Mouse (Mus musculus) CH12.LX (cell line): Measurements from ENCODE around the gene Brd3. TPM values are rescaled to one million over a fixed set of nuclear protein-coding genes. Genes with fewer than 3 reads are reported as not detected.

Experiments used
- DNase-seq: peaks from one replicate; pipeline ENCODE4 v3.0.0-alpha.2; 2013; ENCODE audit errors: extremely low read depth
- H3K27ac ChIP-seq: 2 replicates; pipeline ENCODE4 v1.5.1; 2012; ENCODE audit warnings: low read depth, mild to moderate bottlenecking, control low read depth, moderate library complexity; ENCODE audit not compliant: insufficient read depth
- H3K27me3 ChIP-seq: replicated peaks from 2 replicates; pipeline ENCODE3; 2012; ENCODE audit warnings: inconsistent platforms
- H3K36me3 ChIP-seq, 2 experiments: replicated peaks in 1 of 2; 2 replicates each; pipeline versions ENCODE3 to v1.6.1; 2012; ENCODE audit warnings: inconsistent platforms in 1 of 2, low read length in 1 of 2, mild to moderate bottlenecking in 1 of 2, mixed read lengths in 1 of 2, moderate library complexity in 1 of 2; ENCODE audit not compliant: control insufficient read depth in 1 of 2, insufficient read depth in 1 of 2
- H3K4me1 ChIP-seq, 2 experiments: 2 replicates each; pipeline ENCODE4 v1.6.1; 2012; ENCODE audit warnings: inconsistent platforms in 1 of 2, moderate library complexity in 1 of 2; ENCODE audit not compliant: insufficient read depth in 2 of 2, control insufficient read depth in 1 of 2
- H3K4me2 ChIP-seq: 2 replicates; pipeline ENCODE4 v1.6.1; 2012; ENCODE audit warnings: low read depth, mild to moderate bottlenecking, control low read depth; ENCODE audit not compliant: poor library complexity, insufficient read depth, severe bottlenecking
- H3K4me3 ChIP-seq, 3 experiments: fragments of 150-350 bp in 1 of 3; sonication (generic) in 1 of 3; replicated peaks in 1 of 3; 2 replicates each; pipeline versions ENCODE3 to v1.5.1; 2011 to 2012; ENCODE audit warnings: low read depth in 2 of 3, low read length in 2 of 3, mild to moderate bottlenecking in 2 of 3, moderate library complexity in 2 of 3, control low read depth in 1 of 3, improper control_type of control experiment in 1 of 3, inconsistent platforms in 1 of 3, mixed read lengths in 1 of 3; ENCODE audit not compliant: poor library complexity in 1 of 3
- H3K79me2 ChIP-seq: replicated peaks from 2 replicates; pipeline ENCODE4 v1.6.1; 2012; ENCODE audit warnings: mild to moderate bottlenecking, moderate library complexity; ENCODE audit not compliant: control insufficient read depth, poor library complexity, insufficient read depth, severe bottlenecking; ENCODE audit errors: extremely low read depth
- H3K9ac ChIP-seq: 2 replicates; pipeline ENCODE4 v1.6.1; 2012; ENCODE audit warnings: low read depth, mild to moderate bottlenecking, control low read depth, moderate library complexity; ENCODE audit not compliant: insufficient read depth
- H3K9me3 ChIP-seq: replicated peaks from 2 replicates; pipeline ENCODE3; 2012; ENCODE audit warnings: low read length, inconsistent platforms, mixed read lengths
- BHLHE40 ChIP-seq: IDR thresholded peaks from 2 replicates; pipeline ENCODE4 v1.6.1; 2011; ENCODE audit warnings: mild to moderate bottlenecking, low read depth, low read length, improper control_type of control experiment
- CHD1 ChIP-seq: IDR thresholded peaks from 2 replicates; pipeline ENCODE4 v1.6.1; 2012; ENCODE audit warnings: low read depth, low read length, improper control_type of control experiment, inconsistent platforms
- CHD2 ChIP-seq: IDR thresholded peaks from 2 replicates; pipeline ENCODE4 v1.6.1; 2011; ENCODE audit warnings: low read length, improper control_type of control experiment
- CTCF ChIP-seq, 2 experiments: IDR thresholded peaks in 1 of 2; conservative IDR thresholded peaks in 1 of 2; 2 replicates each; pipeline ENCODE4 v1.5.1; 2011 to 2012; ENCODE audit warnings: low read depth in 2 of 2, low read length in 2 of 2, improper control_type of control experiment in 1 of 2, inconsistent platforms in 1 of 2, mild to moderate bottlenecking in 1 of 2, moderate library complexity in 1 of 2
- ELF1 ChIP-seq: IDR thresholded peaks from 2 replicates; pipeline ENCODE4 v1.6.1; 2014; ENCODE audit warnings: low read depth, mild to moderate bottlenecking, inconsistent platforms, low read length, improper control_type of control experiment
- EP300 ChIP-seq: IDR thresholded peaks from 2 replicates; pipeline ENCODE4 v1.6.1; 2011; ENCODE audit warnings: low read length, improper control_type of control experiment
- ETS1 ChIP-seq: conservative IDR thresholded peaks from 2 replicates; pipeline ENCODE4 v1.6.1; 2012; ENCODE audit warnings: low read depth, mild to moderate bottlenecking, inconsistent platforms, low read length, improper control_type of control experiment, moderate library complexity
- GABPA ChIP-seq: IDR thresholded peaks from 2 replicates; pipeline ENCODE4 v1.6.1; 2012; ENCODE audit warnings: low read depth, low read length, improper control_type of control experiment, inconsistent platforms; ENCODE audit not compliant: insufficient replicate concordance
- HCFC1 ChIP-seq: IDR thresholded peaks from 2 replicates; pipeline ENCODE4 v1.6.1; 2012; ENCODE audit warnings: low read depth, mild to moderate bottlenecking, inconsistent platforms, low read length, improper control_type of control experiment
- IRF4 ChIP-seq: IDR thresholded peaks from 2 replicates; pipeline ENCODE4 v1.6.1; 2014; ENCODE audit warnings: low read depth, mild to moderate bottlenecking, inconsistent platforms, low read length, improper control_type of control experiment
- JUND ChIP-seq: conservative IDR thresholded peaks from 2 replicates; pipeline ENCODE4 v1.6.1; 2011; ENCODE audit warnings: low read depth, low read length, improper control_type of control experiment
- KAT2A ChIP-seq: IDR thresholded peaks from 2 replicates; pipeline ENCODE4 v1.6.1; 2012; ENCODE audit warnings: low read length, improper control_type of control experiment, inconsistent platforms; ENCODE audit not compliant: insufficient replicate concordance
- MAX ChIP-seq: IDR thresholded peaks from 2 replicates; pipeline ENCODE4 v1.6.1; 2011; ENCODE audit warnings: low read length, improper control_type of control experiment
- MAZ ChIP-seq: IDR thresholded peaks from 2 replicates; pipeline ENCODE4 v1.6.1; 2012; ENCODE audit warnings: low read depth, mild to moderate bottlenecking, inconsistent platforms, low read length, improper control_type of control experiment, moderate library complexity
- MEF2A ChIP-seq: IDR thresholded peaks from 2 replicates; pipeline ENCODE4 v1.6.1; 2014; ENCODE audit warnings: low read depth, mild to moderate bottlenecking, inconsistent platforms, low read length, improper control_type of control experiment, borderline replicate concordance
- MYC ChIP-seq: IDR thresholded peaks from 2 replicates; pipeline ENCODE4 v1.6.1; 2011; ENCODE audit warnings: low read depth, mild to moderate bottlenecking, improper control_type of control experiment, low read length
- NELFE ChIP-seq: IDR thresholded peaks from 2 replicates; pipeline ENCODE4 v1.6.1; 2011; ENCODE audit warnings: low read depth, low read length, improper control_type of control experiment
- POLR2A ChIP-seq: IDR thresholded peaks from 2 replicates; pipeline ENCODE4 v1.6.1; 2011; ENCODE audit warnings: low read depth, mild to moderate bottlenecking, improper control_type of control experiment, low read length
- POLR2AphosphoS2 ChIP-seq: IDR thresholded peaks from 2 replicates; pipeline ENCODE4 v1.6.1; 2011; ENCODE audit warnings: low read depth, low read length, improper control_type of control experiment
- RAD21 ChIP-seq: IDR thresholded peaks from 2 replicates; pipeline ENCODE4 v1.6.1; 2011; ENCODE audit warnings: low read depth, mild to moderate bottlenecking, low read length, improper control_type of control experiment, moderate library complexity
- RCOR1 ChIP-seq: conservative IDR thresholded peaks from 2 replicates; pipeline ENCODE4 v1.6.1; 2012; ENCODE audit warnings: low read depth, mild to moderate bottlenecking, inconsistent platforms, low read length, improper control_type of control experiment
- SIN3A ChIP-seq: IDR thresholded peaks from 2 replicates; pipeline ENCODE4 v1.6.1; 2012; ENCODE audit warnings: low read length, improper control_type of control experiment, inconsistent platforms
- SMC3 ChIP-seq: IDR thresholded peaks from 2 replicates; pipeline ENCODE4 v1.6.1; 2011; ENCODE audit warnings: low read depth, low read length, improper control_type of control experiment
- TBP ChIP-seq: conservative IDR thresholded peaks from 2 replicates; pipeline ENCODE4 v1.6.1; 2011; ENCODE audit warnings: low read depth, low read length, improper control_type of control experiment
- TCF12 ChIP-seq: IDR thresholded peaks from 2 replicates; pipeline ENCODE4 v1.6.1; 2014; ENCODE audit warnings: low read depth, mild to moderate bottlenecking, inconsistent platforms, low read length, improper control_type of control experiment
- UBTF ChIP-seq: IDR thresholded peaks from 2 replicates; pipeline ENCODE4 v1.6.1; 2012; ENCODE audit warnings: low read depth, mild to moderate bottlenecking, inconsistent platforms, low read length, improper control_type of control experiment, moderate library complexity
- USF1 ChIP-seq: IDR thresholded peaks from 2 replicates; pipeline ENCODE4 v1.6.1; 2014; ENCODE audit warnings: low read depth, mild to moderate bottlenecking, inconsistent platforms, low read length, improper control_type of control experiment
- ZC3H11A ChIP-seq: IDR thresholded peaks from 2 replicates; pipeline ENCODE4 v1.6.1; 2012; ENCODE audit warnings: low read depth, mild to moderate bottlenecking, inconsistent platforms, low read length, improper control_type of control experiment
- ZNF384 ChIP-seq: IDR thresholded peaks from 2 replicates; pipeline ENCODE4 v1.6.1; 2012; ENCODE audit warnings: low read depth, low read length, improper control_type of control experiment, inconsistent platforms
- dilution Hi-C: fragments of 300-500 bp; cut with MboI; formaldehyde crosslinking; loops from 2 replicates; pipeline ENCODE4 v1.14.3; 2020; ENCODE audit warnings: low sequenced_read_pairs; ENCODE audit not compliant: extremely low pct_unique_long_range_greater_than_20kb, extremely low pct_ligation_motif_present
- in situ Hi-C: fragments of 300-500 bp; cut with MboI; formaldehyde crosslinking; loops from 3 replicates; pipeline ENCODE4 v1.14.3; 2019; ENCODE audit warnings: low sequenced_read_pairs, low pct_ligation_motif_present, low pct_unique_long_range_greater_than_20kb, mixed read lengths
- polyA plus RNA-seq: library from polyadenylated mRNA; unstranded; fragments of >175 nt; gene quantifications from 2 replicates; pipeline ENCODE4 v1.2.1, GENCODE M21; 2012; ENCODE audit warnings: low read depth; ENCODE audit not compliant: insufficient read length
- total RNA-seq, 2 experiments: library from RNA; depleted of rRNA; stranded (reverse); fragments of 300-350 nt in 1 of 2; fragments of >200 nt in 1 of 2; gene quantifications; 2 replicates each; pipeline ENCODE4 v1.2.3; 2012 to 2014

Brd3 gene
- total and polyA plus RNA-seq, 3 experiments, result 2.5 to 17.1 (median 6.6) TPM

DNA sequence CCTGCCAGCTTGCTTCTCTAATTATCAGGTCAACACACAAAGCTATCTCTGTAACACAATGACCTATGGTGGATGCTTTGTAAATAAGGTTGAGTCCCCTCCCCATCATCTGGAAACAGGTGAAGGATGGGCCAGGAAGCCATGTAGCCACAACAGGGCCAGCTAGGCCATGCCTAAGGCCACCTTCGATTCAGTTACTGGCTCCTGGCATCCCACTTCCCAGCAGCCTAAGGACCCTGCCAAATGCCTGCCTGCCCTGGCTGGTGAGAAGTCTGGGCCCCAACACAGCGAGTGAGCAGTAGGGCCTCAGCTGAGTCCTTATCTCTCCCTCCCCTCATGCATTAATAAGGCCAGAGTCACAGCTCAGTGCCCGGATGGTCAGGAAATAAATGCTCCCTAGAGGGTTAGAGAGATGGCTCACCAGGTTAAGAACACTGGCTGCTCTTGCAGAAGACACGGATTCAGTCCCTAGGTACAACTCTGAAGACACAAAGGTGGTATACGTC, 89.8 kb downstream of the Brd3 start:
- peak overlapping the region; percentile 44 for H3K4me2 ChIP-seq
- dilution Hi-C loops (no loop called here), in situ Hi-C loops (no loop called here)
- H3K4me3 ChIP-seq, result peak overlapping the region in 1 of 3 experiments; percentile 39
- H3K27ac ChIP-seq, result peak overlapping the region; percentile 94
- peaks cover 53 to 92% of the 10 kb centered on the region in 2 experiments for H3K4me1 ChIP-seq
- H3K36me3 ChIP-seq, result peaks cover 2 to 36% of the 10 kb centered on the region in 2 experiments
- TF ChIP-seq POLR2A, result peak; percentile 30; the same call in 1 of the 2 replicates
- TF ChIP-seq SMC3, result no peak
- 0 out of 2 replicates have a peak, but pooled peaks have one; percentile 7 for TF ChIP-seq BHLHE40
- no peak for TF ChIP-seq MAX
- TF ChIP-seq TCF12, result no peak
- no peak for TF ChIP-seq UBTF
- TF ChIP-seq USF1, result no peak
- no peak for TF ChIP-seq CHD2
- no peak for TF ChIP-seq GABPA
- peak; percentile 38 for TF ChIP-seq ETS1
- TF ChIP-seq IRF4, result no peak
- peak overlapping the region; percentile 58; the same call in 1 of the 2 replicates for H3K9ac ChIP-seq
- H3K27me3 ChIP-seq, result no peaks in the 10 kb centered on the region
- H3K79me2 ChIP-seq, result peaks cover 96% of the 10 kb centered on the region
- no peak for DNase-seq
- no peaks in the 10 kb centered on the region for H3K9me3 ChIP-seq

DNA sequence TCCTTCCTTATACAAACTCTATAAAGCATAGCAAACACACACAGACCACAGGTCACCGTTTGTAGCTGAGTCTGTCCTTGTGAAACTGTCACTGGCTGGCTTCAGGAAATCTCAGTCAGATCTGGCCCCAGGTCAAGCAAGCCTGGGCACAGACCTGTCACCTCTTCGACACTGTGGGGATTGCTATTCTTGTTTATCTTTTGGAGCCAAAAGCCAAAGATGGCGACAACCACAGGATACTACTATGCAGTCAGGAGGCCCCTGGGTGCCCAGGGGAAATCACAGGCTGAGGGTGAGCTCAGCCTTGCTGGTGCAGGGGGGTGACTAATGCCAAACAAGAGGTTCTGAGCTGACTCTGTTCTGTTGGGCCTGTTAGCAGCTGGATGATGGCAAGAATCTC, 91.0 kb downstream of the Brd3 start:
- dilution Hi-C loops (no loop called here), in situ Hi-C loops (no loop called here)
- Histone ChIP-seq H3K4me3 (peak overlapping the region in 1 of 3 experiments; percentile 19), H3K4me1 (peaks cover 44 to 87% of the 10 kb centered on the region in 2 experiments), H3K9me3 (no peaks in the 10 kb centered on the region), H3K27ac (peak overlapping the region; percentile 94), H3K9ac (peak overlapping the region; percentile 58), H3K27me3 (no peaks in the 10 kb centered on the region), H3K36me3 (peaks cover 2 to 25% of the 10 kb centered on the region in 2 experiments), H3K4me2 (peak overlapping the region; percentile 89), H3K79me2 (peaks cover 86% of the 10 kb centered on the region)
- TF ChIP-seq EP300, result peak; percentile 51; the same call in 1 of the 2 replicates
- no peak; the same call in 1 of the 2 replicates for TF ChIP-seq BHLHE40
- TF ChIP-seq IRF4, result peak; percentile 88
- no peak for TF ChIP-seq USF1
- TF ChIP-seq NELFE, result no peak
- TF ChIP-seq HCFC1, result 0 out of 2 replicates have a peak, but pooled peaks have one; percentile 16
- 0 out of 2 replicates have a peak, but pooled peaks have one; percentile 75 for TF ChIP-seq UBTF
- no peak for TF ChIP-seq RCOR1
- 0 out of 2 replicates have a peak, but pooled peaks have one; percentile 7 for TF ChIP-seq MAX
- 0 out of 2 replicates have a peak, but pooled peaks have one; percentile 50 for TF ChIP-seq TBP
- peak; percentile 98 for TF ChIP-seq CHD1
- no peak for TF ChIP-seq KAT2A
- TF ChIP-seq RAD21, result no peak; the same call in 1 of the 2 replicates
- no peak for TF ChIP-seq GABPA
- no peak for TF ChIP-seq ELF1
- no peak for TF ChIP-seq JUND
- no peak for TF ChIP-seq ZC3H11A
- no peak for TF ChIP-seq MYC
- no peak for TF ChIP-seq CTCF (conservative IDR thresholded peaks at IDR 0.05 in 1 of 2, IDR thresholded peaks at IDR 0.05 in 1 of 2; ENCODE audit: low read depth in 2 of 2, low read length in 2 of 2)
- TF ChIP-seq CHD2, result 0 out of 2 replicates have a peak, but pooled peaks have one; percentile 22
- peak; percentile 84 for TF ChIP-seq ETS1
- peak; percentile 65; the same call in 1 of the 2 replicates for TF ChIP-seq TCF12
- peak; percentile 91 for TF ChIP-seq MEF2A
- TF ChIP-seq POLR2AphosphoS2, result no peak
- TF ChIP-seq SIN3A, result peak; percentile 62; the same call in 1 of the 2 replicates
- no peak for TF ChIP-seq MAZ
- TF ChIP-seq POLR2A, result no peak
- TF ChIP-seq ZNF384, result no peak
- peak; percentile 66 for DNase-seq
